Mouse (Mus musculus): ENCODE measurements at regions not wholly inside any gene's neighbourhood (a gene's known extent, or its start where the extent isn't known, plus 50 kb on each side); places are given as distances from the start of the nearest gene placed in this dataset.

GRCm38 (mm10) chr14:25377554-25377899 lies 81.5 kb upstream of the Zmiz1 start:
- H3K9me3 ChIP-seq (replicated peaks; ENCODE audit: control insufficient read depth, insufficient read depth, low read length, poor library complexity, severe bottlenecking), result no peaks in the 10 kb centered on the region
- peaks cover 7% of the 10 kb centered on the region for H3K4me1 ChIP-seq (ENCODE audit: control insufficient read depth, insufficient read depth, low read length)
- peak overlapping the region; percentile 84 for H3K4me3 ChIP-seq (ENCODE audit: low read depth, low read length)
- no peak for TF ChIP-seq EP300 (IDR thresholded peaks at IDR 0.05; ENCODE audit: insufficient read depth, low read depth, low read length)
- TF ChIP-seq POLR2A (IDR thresholded peaks at IDR 0.05; ENCODE audit: insufficient read depth, low read length), result no peak
- no peak for TF ChIP-seq CTCF (IDR thresholded peaks at IDR 0.05; ENCODE audit: low read depth, low read length)
- H3K27ac ChIP-seq (ENCODE audit: insufficient read depth, low read length), result peak overlapping the region; percentile 68
- H3K27me3 ChIP-seq (ENCODE audit: control insufficient read depth, insufficient read depth, low read length, poor library complexity, severe bottlenecking), result no peaks in the 10 kb centered on the region
- H3K9ac ChIP-seq (ENCODE audit: low read depth, poor library complexity, severe bottlenecking), result no peak overlapping the region
- no peaks in the 10 kb centered on the region for H3K36me3 ChIP-seq (ENCODE audit: control insufficient read depth, insufficient read depth, low read length, poor library complexity, severe bottlenecking)

GRCm38 (mm10) chr14:25377900-25378716 lies 80.9 kb upstream of the Zmiz1 start:
- Histone ChIP-seq H3K4me3 (ENCODE audit: low read depth, low read length) (peak overlapping the region; percentile 84), H3K4me1 (ENCODE audit: control insufficient read depth, insufficient read depth, low read length) (peaks cover 7% of the 10 kb centered on the region), H3K27me3 (ENCODE audit: control insufficient read depth, insufficient read depth, low read length, poor library complexity, severe bottlenecking) (no peaks in the 10 kb centered on the region), H3K36me3 (ENCODE audit: control insufficient read depth, insufficient read depth, low read length, poor library complexity, severe bottlenecking) (no peaks in the 10 kb centered on the region), H3K27ac (ENCODE audit: insufficient read depth, low read length) (peak overlapping the region; percentile 89), H3K9me3 (replicated peaks; ENCODE audit: control insufficient read depth, insufficient read depth, low read length, poor library complexity, severe bottlenecking) (no peaks in the 10 kb centered on the region), H3K9ac (ENCODE audit: low read depth, poor library complexity, severe bottlenecking) (peak overlapping the region; percentile 82)
- TF ChIP-seq CTCF (IDR thresholded peaks at IDR 0.05; ENCODE audit: low read depth, low read length) (no peak), EP300 (IDR thresholded peaks at IDR 0.05; ENCODE audit: insufficient read depth, low read depth, low read length) (0 out of 2 replicates have a peak, but pooled peaks have one; percentile 74), POLR2A (IDR thresholded peaks at IDR 0.05; ENCODE audit: insufficient read depth, low read length) (peak; percentile 6)

- Histone ChIP-seq H3K27ac (ENCODE audit: insufficient read depth, low read length) (peak overlapping the region; percentile 89), H3K36me3 (ENCODE audit: control insufficient read depth, insufficient read depth, low read length, poor library complexity, severe bottlenecking) (no peaks in the 10 kb centered on the region), H3K27me3 (ENCODE audit: control insufficient read depth, insufficient read depth, low read length, poor library complexity, severe bottlenecking) (no peaks in the 10 kb centered on the region), H3K4me3 (ENCODE audit: low read depth, low read length) (peak overlapping the region; percentile 51), H3K4me1 (ENCODE audit: control insufficient read depth, insufficient read depth, low read length) (peaks cover 7% of the 10 kb centered on the region), H3K9me3 (replicated peaks; ENCODE audit: control insufficient read depth, insufficient read depth, low read length, poor library complexity, severe bottlenecking) (no peaks in the 10 kb centered on the region), H3K9ac (ENCODE audit: low read depth, poor library complexity, severe bottlenecking) (peak overlapping the region; percentile 82)
- no peak for TF ChIP-seq POLR2A (IDR thresholded peaks at IDR 0.05; ENCODE audit: insufficient read depth, low read length)
- TF ChIP-seq EP300 (IDR thresholded peaks at IDR 0.05; ENCODE audit: insufficient read depth, low read depth, low read length), result no peak
- TF ChIP-seq CTCF (IDR thresholded peaks at IDR 0.05; ENCODE audit: low read depth, low read length), result no peak
Observed at GRCm38 (mm10) chr14:25378717-25379224, 80.2 kb upstream of the Zmiz1 start.

- TF ChIP-seq POLR2A (IDR thresholded peaks at IDR 0.05; ENCODE audit: insufficient read depth, low read length) (no peak), EP300 (IDR thresholded peaks at IDR 0.05; ENCODE audit: insufficient read depth, low read depth, low read length) (no peak), CTCF (IDR thresholded peaks at IDR 0.05; ENCODE audit: low read depth, low read length) (no peak)
- peaks cover 1% of the 10 kb centered on the region for H3K4me1 ChIP-seq (ENCODE audit: control insufficient read depth, insufficient read depth, low read length)
- no peak overlapping the region for H3K9ac ChIP-seq (ENCODE audit: low read depth, poor library complexity, severe bottlenecking)
- H3K4me3 ChIP-seq (ENCODE audit: low read depth, low read length), result no peak overlapping the region
- H3K27ac ChIP-seq (ENCODE audit: insufficient read depth, low read length), result no peak overlapping the region
- H3K36me3 ChIP-seq (ENCODE audit: control insufficient read depth, insufficient read depth, low read length, poor library complexity, severe bottlenecking), result no peaks in the 10 kb centered on the region
- H3K9me3 ChIP-seq (replicated peaks; ENCODE audit: control insufficient read depth, insufficient read depth, low read length, poor library complexity, severe bottlenecking), result no peaks in the 10 kb centered on the region
- H3K27me3 ChIP-seq (ENCODE audit: control insufficient read depth, insufficient read depth, low read length, poor library complexity, severe bottlenecking), result no peaks in the 10 kb centered on the region
Observed at GRCm38 (mm10) chr14:25383169-25383824, 75.7 kb upstream of the Zmiz1 start.

GRCm38 (mm10) chr14:25385644-25386043 lies 73.3 kb upstream of the Zmiz1 start:
- no peak for TF ChIP-seq EP300 (IDR thresholded peaks at IDR 0.05; ENCODE audit: insufficient read depth, low read depth, low read length)
- TF ChIP-seq CTCF (IDR thresholded peaks at IDR 0.05; ENCODE audit: low read depth, low read length), result no peak
- TF ChIP-seq POLR2A (IDR thresholded peaks at IDR 0.05; ENCODE audit: insufficient read depth, low read length), result no peak
- Histone ChIP-seq H3K4me1 (ENCODE audit: control insufficient read depth, insufficient read depth, low read length) (no peaks in the 10 kb centered on the region), H3K27me3 (ENCODE audit: control insufficient read depth, insufficient read depth, low read length, poor library complexity, severe bottlenecking) (no peaks in the 10 kb centered on the region), H3K27ac (ENCODE audit: insufficient read depth, low read length) (no peak overlapping the region), H3K9me3 (replicated peaks; ENCODE audit: control insufficient read depth, insufficient read depth, low read length, poor library complexity, severe bottlenecking) (no peaks in the 10 kb centered on the region), H3K9ac (ENCODE audit: low read depth, poor library complexity, severe bottlenecking) (no peak overlapping the region), H3K36me3 (ENCODE audit: control insufficient read depth, insufficient read depth, low read length, poor library complexity, severe bottlenecking) (no peaks in the 10 kb centered on the region), H3K4me3 (ENCODE audit: low read depth, low read length) (no peak overlapping the region)

- H3K4me3 ChIP-seq (ENCODE audit: low read depth, low read length), result no peak overlapping the region
- no peaks in the 10 kb centered on the region for H3K36me3 ChIP-seq (ENCODE audit: control insufficient read depth, insufficient read depth, low read length, poor library complexity, severe bottlenecking)
- no peak for TF ChIP-seq POLR2A (IDR thresholded peaks at IDR 0.05; ENCODE audit: insufficient read depth, low read length)
- no peak for TF ChIP-seq EP300 (IDR thresholded peaks at IDR 0.05; ENCODE audit: insufficient read depth, low read depth, low read length)
- TF ChIP-seq CTCF (IDR thresholded peaks at IDR 0.05; ENCODE audit: low read depth, low read length), result no peak
- H3K27ac ChIP-seq (ENCODE audit: insufficient read depth, low read length), result no peak overlapping the region
- no peaks in the 10 kb centered on the region for H3K4me1 ChIP-seq (ENCODE audit: control insufficient read depth, insufficient read depth, low read length)
- H3K9me3 ChIP-seq (replicated peaks; ENCODE audit: control insufficient read depth, insufficient read depth, low read length, poor library complexity, severe bottlenecking), result no peaks in the 10 kb centered on the region
- no peak overlapping the region for H3K9ac ChIP-seq (ENCODE audit: low read depth, poor library complexity, severe bottlenecking)
- H3K27me3 ChIP-seq (ENCODE audit: control insufficient read depth, insufficient read depth, low read length, poor library complexity, severe bottlenecking), result no peaks in the 10 kb centered on the region
Observed at GRCm38 (mm10) chr14:25387780-25388179, 71.2 kb upstream of the Zmiz1 start.
